Mouse (Mus musculus) thymus, postnatal 10 days (tissue): ENCODE measurements around the gene Fam98c.
"Not testable (repeated sequence)": the region's sequence is repeated elsewhere in the genome, so short reads cannot be mapped to it uniquely, and the experiment has no call there.

Experiments
- DNase-seq, 2 experiments: peaks; one replicate each; pipeline ENCODE4 v3.0.0; 2021; ENCODE audit warnings: low spot score in 2 of 2

Fam98c gene

DNA sequence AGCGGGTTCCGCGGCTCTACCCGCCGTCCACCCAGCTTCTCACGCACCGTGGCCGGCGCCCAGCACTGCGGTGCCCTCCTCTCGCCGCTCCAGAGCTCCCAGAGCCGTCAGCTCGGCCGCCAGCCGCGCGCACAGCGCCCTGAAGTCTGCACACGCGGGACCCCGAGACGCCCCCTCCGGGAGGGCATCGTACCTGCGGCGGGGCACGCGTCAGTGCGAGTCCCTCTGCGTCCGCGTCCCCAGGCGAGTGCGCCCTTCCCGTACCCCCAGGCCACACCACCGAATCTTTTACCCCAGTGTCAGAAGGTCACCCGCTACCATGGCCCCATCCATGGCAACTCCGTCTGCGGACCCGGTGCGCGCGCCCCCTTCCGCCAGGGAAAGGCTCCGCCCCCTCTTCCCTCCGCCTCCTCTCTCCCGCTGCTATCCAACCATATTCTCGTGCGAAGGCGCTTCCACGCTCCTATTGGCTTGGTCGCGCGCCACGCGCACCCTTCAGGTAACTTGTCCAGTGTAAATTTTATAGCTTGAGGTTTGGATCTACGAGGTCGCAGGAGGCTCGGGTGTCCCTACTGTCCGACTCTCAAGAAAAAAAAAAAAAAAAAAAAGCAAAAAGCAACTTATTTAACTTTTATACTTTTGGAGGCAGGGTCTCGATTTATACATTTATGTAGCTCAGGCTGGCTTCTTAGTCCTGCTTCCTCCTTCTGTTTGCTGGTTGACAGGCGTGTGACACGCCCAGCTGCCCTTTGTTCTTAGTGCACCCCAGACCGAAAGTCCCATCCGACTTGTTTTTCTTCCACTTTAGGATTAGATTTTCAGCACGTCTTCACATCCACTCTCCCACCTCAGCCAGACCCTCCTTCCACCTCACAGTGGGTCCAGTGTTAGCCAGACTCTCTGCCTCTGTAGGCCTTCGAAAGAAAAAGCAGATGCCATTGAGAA lies at the start of gene Fam98c:
TSS of gene Fam98c (minus strand) at position 397 of the 945 bp plus-strand sequence.
- DNase-seq: peak; percentile 75 to 83

DNA sequence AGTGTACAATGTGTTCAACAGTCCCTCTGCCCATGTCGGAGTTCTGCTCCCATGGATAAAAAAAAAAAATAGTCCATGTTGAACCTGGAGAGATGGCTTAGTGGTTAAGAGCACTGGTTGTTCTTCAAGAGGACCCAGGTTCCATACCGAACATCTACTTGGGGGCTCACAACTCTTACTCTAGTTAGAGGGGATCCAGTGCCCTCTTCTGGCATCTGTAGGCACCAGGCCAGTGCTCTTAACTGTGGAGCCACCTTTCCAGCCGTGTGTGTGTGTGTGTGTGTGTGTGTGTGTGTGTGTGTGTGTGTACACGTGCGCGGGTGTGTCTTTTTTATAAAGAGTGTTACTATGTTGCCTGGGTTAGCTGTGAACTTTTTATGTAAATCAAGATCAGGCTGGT lies 46.5 kb upstream of the Fam98c start:
- no peak for DNase-seq

DNA sequence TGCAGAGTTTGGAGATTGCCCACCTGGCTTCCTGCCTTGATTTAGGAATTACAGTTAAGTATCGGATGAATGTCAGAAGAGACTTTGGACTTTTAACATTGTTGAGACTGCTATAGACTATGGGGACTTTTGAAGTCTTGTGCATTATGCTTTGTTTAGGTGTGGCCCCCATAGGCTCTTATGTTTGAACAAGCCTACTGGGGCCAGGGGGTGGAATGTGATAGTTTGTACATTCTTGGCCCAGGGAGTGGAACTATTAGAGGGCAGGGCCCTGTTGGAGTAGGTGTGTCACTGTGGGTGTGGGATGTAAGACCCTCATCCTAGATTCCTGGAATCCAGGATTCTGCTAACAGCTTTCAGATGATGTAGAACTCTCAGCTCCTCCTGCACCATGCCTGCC lies 38.2 kb upstream of the Fam98c start:
- DNase-seq: not testable (repeated sequence)

DNA sequence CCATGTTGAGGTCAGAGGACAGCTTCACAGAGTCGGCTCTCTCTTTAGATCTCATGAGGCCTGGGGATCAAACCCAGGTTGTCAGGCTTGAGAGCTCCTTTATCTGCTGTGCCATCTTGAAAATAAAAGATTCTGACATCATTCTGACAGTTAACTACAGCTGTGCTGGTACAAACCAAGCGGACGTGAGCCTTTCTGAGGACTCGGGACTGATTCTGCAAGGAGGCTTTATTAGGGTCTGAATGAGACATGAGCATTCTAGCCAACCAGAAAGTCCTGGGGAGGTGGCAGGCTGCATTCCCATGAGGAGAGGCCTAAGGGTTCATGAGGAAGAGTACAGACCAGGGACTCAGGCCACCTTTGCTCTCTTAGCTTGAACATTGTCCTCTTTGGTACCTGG lies 25.3 kb upstream of the Fam98c start:
- not testable (repeated sequence) for DNase-seq

DNA sequence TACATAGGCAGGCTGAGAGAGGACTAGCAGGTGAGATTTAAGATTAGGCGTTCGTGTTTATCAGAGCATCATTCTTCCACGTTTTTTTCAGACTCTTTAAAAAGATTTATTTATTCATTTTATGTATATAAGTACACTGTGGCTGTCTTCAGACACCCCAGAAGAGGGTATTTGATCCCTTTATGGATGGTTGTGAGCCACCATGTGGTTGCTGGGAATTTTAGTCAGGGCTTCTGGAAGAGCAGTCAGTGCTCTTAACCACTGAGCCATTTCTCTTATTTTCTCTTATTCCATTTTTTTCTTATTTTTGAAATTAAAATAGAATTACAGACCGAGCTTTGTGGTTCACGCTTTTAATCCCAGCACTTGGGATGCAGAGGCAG lies 24.8 kb upstream of the Fam98c start:
- DNase-seq: no peak

DNA sequence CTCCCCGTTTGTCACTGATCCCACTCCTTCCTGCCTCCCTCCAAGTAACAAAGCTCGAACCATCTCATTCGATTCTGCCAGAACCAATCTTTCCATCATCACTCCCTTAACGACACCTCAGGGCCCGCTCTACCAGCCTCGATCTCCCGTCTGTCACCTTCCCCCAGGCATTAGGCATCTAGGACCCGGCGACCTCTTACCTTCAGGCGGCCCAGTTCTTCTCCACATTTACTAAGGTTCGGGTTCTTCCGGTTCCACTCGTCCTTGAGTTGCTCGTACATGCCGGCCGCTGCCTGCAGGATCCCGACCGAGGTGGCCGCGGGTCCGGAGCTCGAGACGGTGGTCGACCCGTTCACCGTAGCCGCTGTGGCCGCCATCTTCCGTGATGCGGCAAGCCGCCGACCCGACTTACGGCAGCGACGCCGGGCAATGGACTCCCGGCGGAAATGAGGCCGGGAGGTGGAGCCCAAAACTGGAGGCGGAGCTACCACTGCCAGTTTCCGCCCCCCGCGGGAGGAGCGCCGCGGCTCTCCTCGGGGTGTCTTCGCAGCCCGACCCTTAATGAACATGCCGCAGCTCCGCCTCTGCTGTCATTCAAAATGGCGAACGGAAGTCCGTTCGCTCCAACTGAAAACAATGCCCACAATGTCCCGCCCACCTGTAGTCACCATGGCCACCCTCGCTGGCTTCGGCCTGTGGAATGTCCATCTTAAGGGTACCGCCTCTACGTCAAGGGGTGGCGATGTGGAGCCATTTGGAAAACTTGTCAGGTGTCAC lies 24.2 kb upstream of the Fam98c start, which contains the start of gene Psmd8:
TSS of gene Psmd8 (minus strand) at position 625 of the 777 bp plus-strand sequence.
- DNase-seq: peak; percentile 95

DNA sequence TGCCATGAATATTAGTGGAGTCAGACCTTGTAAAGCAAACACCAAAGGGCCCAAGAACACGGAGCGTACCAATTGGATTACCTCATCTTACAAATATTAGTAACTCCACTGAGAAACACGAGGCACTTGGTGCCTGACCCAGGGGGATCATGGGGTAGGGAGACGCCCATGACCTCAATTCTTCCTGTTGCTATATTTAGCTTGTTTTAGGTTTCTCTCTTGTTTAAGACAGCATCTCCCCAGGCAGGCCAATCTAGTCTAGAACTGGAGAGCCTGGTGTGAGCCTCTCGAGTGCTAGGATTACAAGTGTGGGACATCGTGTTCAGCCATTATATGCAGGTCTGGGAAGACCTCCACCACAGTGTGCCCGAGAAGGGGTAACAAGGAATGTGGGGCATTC lies 23.3 kb upstream of the Fam98c start:
- DNase-seq: no peak

DNA sequence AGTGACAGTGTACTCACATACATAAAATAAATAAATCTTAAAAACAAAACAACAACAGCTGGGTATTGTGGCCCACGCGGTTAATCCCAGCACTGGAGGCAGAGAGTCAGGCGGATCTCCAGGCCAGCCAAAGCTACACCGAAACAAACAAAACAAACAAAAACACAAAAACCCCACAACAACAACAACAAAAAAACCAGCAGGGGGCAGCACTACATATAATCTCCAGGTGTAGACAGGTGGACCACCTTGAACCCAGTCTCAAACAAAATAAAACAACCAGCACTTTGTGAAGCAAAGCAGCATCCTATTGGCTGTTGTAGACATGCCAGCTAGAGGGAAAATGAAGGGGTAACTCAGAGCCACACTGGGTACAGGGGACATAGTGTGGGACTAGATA lies 22.1 kb upstream of the Fam98c start:
- peak in 1 of 2 experiments; percentile 28 for DNase-seq

DNA sequence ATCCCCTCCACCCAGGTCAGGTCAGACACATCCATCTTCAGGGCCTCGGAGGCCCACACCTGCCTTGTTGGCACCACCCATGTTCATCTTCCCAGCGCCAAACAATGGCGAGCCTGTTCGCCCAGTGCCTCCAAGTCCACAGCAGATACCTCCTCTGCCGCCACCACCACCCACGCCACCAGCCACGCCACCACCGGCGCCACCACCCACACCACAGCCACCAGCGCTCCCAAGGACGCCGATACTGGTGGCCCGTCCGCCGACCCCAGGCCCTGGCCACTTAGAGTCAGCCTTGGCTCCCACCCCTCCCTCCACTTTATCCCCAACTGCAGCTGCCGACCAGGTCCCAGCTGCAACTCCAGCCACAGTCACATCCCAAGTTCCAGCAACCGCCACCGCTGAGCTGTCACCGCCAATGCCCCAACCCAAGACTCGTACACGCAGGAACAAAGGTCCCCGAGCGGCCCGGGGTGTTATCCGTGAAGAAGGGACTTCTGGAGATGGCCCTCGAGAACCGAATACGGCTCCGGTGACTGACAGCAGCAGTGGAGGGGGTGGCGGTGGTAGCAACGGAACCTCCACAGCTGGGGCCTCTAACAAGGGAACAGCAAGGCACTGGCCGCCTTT lies 16.5 kb upstream of the Fam98c start:
- no peak for DNase-seq

DNA sequence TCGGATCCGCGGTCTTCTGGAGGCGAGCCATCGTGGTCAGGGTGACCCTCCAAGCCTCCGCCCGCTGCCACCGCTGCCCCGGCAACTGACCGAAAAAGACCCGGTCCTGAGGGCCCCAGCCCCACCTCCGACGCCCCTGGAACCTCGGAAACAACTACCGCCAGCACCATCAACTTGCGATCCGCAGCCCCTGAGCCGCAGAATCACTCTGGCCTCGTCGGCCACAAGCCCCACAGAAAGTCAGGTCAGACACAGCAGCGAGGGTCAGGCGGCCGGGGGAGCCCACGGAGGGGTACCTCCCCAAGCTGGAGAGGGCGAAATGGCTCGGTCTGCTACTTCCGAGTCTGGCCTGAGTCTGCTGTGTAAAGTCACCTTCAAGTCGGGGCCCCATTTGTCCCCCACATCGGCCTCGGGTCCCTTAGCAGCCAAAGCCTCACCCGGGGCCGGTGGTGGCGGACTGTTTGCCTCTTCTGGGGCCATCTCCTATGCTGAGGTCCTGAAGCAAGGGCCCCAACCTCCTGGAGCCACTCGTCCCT lies 15.6 kb upstream of the Fam98c start:
- no peak for DNase-seq

DNA sequence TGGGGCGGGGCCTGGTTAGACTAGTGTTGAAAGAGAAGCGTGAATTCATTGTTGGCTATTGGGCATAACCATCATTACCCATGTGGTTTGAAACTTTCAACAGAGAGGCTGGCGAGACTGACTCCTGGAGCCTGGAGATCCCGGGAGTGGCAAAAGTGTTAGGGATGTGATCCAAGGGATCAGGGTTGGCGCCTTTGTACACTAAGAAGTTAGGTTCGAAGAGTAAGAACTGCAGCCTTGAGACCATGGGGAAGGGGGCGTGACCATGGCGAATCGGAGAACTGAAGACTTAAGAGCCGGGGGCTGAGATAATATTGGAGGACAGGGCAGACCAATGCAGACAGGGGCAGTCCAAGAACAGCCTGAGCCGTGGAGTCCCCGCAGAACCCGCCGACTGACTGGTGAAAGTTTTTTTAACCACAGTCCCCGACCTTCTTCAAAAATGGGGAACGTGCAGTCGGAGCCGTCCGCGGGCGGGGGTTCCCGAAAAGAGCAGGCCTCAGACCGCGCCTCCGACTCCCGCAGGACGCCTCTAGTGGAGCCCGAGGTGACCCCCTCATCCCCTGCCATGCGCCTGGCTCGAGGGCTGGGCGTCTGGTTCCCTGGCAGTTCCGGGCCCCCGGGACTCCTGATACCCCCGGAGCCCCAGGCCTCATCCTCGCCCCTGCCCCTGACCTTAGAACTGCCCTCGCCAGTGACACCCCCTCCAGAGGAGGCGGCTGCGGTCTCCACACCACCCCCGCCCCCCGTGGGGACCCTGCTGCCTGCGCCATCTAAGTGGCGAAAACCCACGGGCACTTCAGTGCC lies 14.9 kb upstream of the Fam98c start:
- DNase-seq: no peak

DNA sequence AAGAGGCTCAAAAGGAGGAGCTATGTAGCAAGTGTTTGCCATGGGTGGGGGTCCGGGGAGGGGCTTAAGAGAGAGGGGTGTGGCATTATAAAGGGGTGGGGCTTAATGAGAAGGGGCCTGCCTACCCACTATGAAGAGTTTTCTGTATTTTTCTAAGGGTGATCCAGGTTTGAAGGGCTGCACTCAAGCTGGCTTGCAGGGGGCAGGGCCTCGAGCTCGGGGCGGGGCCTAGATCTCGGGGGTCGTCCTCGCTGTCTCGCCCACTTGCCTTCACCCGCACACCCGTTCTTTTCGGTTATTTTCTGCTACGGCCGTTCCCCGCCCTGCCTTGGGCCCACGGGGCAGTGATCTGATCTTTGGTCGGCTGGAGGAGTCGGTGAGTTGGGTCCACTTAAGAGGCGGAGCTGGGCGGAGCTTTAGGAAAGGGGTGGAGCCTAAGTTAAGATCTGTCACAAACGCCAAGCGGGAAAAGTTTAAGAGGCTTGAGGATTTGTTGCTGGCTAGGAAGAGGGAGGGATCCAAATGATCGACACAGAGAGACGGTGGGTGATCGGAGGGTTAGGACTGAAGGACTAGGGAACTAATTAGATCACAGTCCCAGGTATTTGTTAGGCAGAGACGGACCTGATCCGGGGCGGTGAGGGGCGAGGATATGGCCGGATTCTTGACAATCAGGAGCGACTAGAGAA lies 14.2 kb upstream of the Fam98c start, which contains the start of the genes Ggn and Spred3:
TSS of gene Ggn (plus strand) at position 145 of the 689 bp plus-strand sequence.
TSS of gene Spred3 (minus strand) at position 346 of the 689 bp plus-strand sequence.
- no peak for DNase-seq

DNA sequence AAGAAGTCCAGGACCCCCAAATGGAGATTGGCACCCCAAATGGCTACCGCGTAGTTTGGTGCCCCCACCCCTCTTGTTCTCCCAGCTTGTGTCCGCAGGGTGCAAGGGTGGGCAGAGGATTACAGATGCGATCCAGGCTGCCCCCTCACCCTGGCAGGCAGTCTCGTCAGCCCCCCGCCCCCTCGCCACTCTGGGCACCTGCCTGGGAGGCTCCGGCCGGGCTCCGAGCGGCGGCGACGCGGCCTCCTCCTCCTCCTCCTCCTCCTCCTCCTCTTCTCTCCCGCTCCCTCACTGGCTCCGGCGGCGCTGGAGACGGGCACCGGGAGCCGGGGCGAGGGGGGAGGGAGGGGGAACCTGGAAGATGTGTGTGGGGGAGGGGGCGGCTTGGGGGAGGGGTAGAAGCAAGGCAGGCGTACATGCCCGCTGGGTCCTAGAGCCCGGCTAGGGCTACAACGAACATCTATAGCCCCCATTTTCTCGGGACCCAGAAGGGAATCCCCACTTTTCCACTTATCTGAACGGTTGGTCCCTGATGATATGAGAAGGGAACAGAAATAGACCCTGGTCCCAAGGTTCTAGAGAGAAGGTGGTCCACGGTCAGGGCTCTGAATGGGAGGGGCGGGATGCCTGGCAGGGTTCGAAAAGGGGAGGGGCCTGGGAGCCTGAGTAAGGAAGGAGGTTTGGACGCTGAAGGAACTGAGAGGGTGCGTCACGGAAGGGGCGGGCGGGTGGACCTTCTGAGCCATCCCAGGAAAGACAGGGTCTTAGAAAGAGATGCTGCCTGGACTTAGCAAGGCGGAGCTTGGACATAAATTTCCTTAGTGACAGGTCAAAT lies 13.4 kb upstream of the Fam98c start:
- no peak for DNase-seq

DNA sequence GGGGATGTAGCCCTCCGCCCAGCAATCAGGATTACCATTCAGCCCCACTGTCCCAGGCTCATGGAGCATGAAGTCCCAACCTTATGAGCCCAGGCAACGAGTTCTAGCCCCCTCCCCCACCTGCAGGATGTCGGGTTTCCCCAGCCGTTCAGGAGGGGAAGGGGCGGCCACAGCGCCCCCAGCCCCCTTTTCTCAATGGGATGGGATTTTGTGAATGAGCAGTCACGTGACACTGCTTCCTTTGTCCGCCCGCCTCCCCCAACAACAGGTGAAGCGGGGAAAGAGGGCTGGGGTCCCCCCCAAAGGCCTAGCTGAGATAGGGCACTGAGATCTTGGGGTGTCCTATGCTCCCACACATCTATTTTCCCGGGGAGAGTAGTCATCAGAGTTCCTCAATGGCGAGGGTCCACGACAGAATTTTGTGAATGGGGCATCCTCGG lies 12.8 kb upstream of the Fam98c start:
- no peak for DNase-seq

DNA sequence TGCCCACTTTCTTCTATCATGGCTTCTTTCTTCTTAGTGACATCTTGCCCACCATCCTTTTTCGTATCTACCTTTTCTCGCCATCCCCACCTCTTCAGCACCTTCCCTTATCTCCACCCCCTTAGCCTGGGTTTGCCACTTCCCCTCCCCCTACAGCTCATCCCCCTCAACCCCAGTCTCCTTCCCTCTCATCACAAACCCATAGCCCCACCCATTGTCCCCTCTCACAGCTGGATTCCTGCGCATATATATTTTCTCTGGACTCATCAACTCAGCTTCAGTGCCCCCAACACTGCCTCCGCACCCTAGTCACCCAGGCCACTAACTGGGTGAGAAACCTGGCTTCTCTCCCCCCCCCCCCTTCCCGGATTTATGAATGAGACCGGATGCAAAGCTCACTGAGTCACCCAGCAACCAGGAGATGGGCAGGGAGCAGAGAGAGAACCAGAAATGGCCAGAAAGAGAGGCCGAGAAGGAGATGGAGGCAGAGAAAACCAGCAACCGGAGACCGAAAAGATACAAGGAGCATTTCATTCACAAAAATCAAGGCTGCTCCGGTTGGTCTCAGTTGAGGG lies 12.2 kb upstream of the Fam98c start:
- no peak for DNase-seq

DNA sequence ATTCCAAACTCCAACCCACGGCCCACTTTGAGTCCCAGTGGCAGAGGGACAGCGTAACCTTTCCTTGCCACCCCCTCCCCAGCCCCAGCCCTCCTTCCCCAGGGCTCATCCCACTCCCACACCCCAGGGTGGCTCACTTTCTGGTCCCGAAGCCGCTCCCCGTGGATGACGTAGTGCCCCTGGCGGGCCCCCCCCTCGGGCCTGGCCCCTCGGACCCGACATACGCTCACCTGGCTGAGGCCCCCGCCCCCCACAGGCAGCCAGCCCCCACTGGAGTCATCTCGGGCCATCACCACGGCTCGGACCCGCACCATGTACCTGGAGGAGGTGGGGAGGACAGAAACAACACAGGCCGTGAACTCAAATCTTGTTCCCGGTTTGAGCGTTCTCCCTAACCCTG lies 11.6 kb upstream of the Fam98c start:
- no peak for DNase-seq

DNA sequence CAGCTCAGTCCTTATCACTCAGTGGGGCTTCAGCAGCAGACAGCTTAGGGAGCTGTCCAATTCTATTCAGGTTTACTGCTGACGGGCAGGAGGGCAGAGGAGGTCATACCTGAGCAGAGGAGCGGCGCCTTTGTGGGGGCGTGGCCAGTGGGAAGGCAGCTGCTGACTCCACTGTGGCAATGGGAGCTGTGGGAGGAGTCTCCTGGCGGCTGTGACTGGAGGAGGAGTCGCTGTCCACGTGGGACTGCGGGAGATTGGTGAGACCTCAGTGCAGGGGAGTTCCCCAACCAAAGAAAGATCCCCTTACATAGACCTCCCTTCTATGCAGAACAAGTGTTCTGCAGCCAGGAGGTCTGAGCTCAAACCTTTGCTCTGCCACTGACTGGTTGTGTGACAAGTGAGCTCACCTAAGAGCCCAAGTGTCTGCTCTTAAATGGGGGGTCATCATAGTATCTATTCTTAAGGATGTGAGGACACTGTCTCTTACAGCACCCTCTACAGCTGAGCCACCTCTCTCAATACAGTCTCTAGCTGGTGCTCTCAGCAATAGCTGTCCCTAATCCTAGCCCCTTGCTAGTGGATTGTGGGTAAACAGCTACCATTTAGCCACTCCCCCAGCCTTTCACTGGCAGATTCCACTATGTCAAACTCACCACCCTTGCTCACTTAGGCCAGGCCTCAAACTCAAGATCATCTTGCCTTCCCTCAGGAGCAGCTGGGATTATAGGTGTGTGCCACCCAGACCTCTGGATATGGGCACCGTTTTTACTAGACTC lies 6.9 kb upstream of the Fam98c start:
- no peak for DNase-seq

DNA sequence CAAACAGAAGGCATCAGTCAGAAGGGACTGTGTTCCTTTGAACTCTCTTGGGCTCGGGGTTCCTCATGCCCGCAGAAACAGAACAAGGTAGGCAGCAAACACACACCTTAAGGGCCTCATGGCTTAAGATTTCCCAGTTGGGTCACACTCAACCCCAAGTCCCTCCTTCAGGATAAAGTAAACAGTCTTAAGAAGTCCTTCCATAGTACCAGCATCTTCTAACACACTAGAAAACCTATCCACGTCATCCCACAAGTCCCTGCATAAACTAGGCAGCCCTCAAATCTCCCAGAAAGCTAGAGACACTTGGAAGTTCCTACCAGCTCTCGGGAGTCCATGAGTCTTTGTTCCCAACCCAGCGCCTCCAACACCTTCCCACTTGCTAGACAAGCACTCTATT lies 6.3 kb upstream of the Fam98c start:
- DNase-seq: no peak
